Mouse (Mus musculus) intestine, postnatal 0 days (tissue): Measurements from ENCODE around the gene Heatr4. TPM values are rescaled to one million over a fixed set of nuclear protein-coding genes. Genes with fewer than 3 reads are reported as not detected.
A peak's percentile ranks its signal among the peaks of the same experiment; 100 is the strongest.

ENCODE experiments used
- ATAC-seq: fragments of 200-750 bp; cut with Nextera tagmentation; 2 replicates; pipeline ENCODE4 v1.8.0; 2017; ENCODE audit warnings: mild to moderate bottlenecking, moderate TSS enrichment, moderate library complexity
- H3K27ac ChIP-seq: fragments of 300-500 bp; sonication (generic); 2 replicates; pipeline ENCODE4 v1.5.1; 2014; ENCODE audit warnings: mild to moderate bottlenecking, low read depth, low read length, moderate library complexity
- H3K27me3 ChIP-seq: fragments of 300-500 bp; sonication (generic); replicated peaks from 2 replicates; pipeline ENCODE4 v1.6.1; 2014; ENCODE audit warnings: low read length, mixed read lengths; ENCODE audit not compliant: control insufficient read depth, insufficient read depth
- H3K36me3 ChIP-seq: fragments of 300-500 bp; sonication (generic); 2 replicates; pipeline ENCODE4 v1.6.1; 2014; ENCODE audit warnings: mild to moderate bottlenecking, moderate library complexity; ENCODE audit not compliant: control insufficient read depth, insufficient read depth
- H3K4me1 ChIP-seq: fragments of 300-500 bp; sonication (generic); replicated peaks from 2 replicates; pipeline ENCODE4 v1.6.1; 2014; ENCODE audit warnings: antibody characterized with exemption, low read length, mixed read lengths; ENCODE audit not compliant: control insufficient read depth, insufficient read depth
- H3K4me2 ChIP-seq: fragments of 300-500 bp; sonication (generic); replicated peaks from 2 replicates; pipeline ENCODE4 v1.6.1; 2014; ENCODE audit warnings: low read depth, mild to moderate bottlenecking, moderate library complexity
- H3K4me3 ChIP-seq: fragments of 300-500 bp; sonication (generic); 2 replicates; pipeline ENCODE4 v1.5.1; 2014; ENCODE audit warnings: low read depth, low read length
- H3K9ac ChIP-seq: fragments of 300-500 bp; sonication (generic); 2 replicates; pipeline ENCODE4 v1.6.1; 2014; ENCODE audit warnings: mild to moderate bottlenecking, low read depth, low read length
- H3K9me3 ChIP-seq: fragments of 300-500 bp; sonication (generic); 2 replicates; pipeline ENCODE4 v1.6.1; 2016; ENCODE audit warnings: mixed run types; ENCODE audit not compliant: control insufficient read depth
- CTCF ChIP-seq: sonication (generic); IDR thresholded peaks from 2 replicates; pipeline ENCODE4 v1.5.1; 2016; ENCODE audit warnings: low read depth, mild to moderate bottlenecking, control low read depth, antibody characterized with exemption, moderate library complexity
- WGBS: fragments of 180-500 bp; shearing (Covaris S2); extraction: QIAGEN DNeasy Blood & Tissue Kit; methylation state at CpG from one replicate; pipeline ENCODE4 v1.1.7; 2014; 5-methylcytosine and 5-hydroxymethylcytosine counted together
- polyA plus RNA-seq: library from polyadenylated mRNA; unstranded; fragments of >200 nt; fragmentation: Nextera tagmentation; extraction: Ambion mirVana; gene quantifications from 2 replicates; pipeline ENCODE4 v1.2.1, GENCODE M21; 2015

Gene Heatr4
- polyA plus RNA-seq, 1 experiment from 2014 or later: 0.04 TPM

DNA sequence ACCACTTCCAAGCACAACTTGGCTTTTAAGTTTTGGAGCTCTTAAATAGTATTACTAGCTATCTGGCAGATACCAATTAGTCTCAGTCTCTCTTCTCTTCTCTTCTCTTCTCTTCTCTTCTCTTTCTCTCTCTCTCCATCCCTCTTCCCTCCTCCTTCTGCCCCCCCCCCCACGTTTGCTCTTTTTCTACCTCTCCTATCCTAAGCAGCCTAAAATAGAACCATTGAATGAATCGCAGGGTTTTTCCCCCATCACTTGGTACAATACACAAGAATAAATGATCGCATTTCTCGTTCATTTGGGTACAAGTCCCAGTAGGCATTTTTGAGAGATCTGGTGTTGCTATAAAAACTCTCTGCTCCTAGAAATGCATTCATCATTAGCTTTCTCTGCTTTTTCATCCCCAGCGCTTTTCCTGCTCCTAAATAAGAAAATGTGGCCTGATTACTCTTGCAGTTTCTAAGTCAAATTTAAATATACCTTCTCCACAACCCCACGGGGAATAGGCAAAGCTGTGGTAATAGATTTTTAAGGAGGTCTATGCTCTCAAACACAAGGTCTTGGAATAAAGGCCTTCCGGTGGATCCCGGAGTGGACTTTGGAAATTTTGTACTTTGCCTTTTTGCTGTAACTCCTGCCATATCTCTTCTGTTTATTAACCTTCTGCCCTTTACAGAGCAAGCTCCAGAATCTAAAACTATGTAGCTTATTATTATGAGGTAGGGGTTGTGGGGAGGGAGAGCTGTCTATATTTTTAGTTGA is 61.7 kb downstream of the Heatr4 start:
- H3K4me2 ChIP-seq: peak overlapping the region; percentile 93

DNA sequence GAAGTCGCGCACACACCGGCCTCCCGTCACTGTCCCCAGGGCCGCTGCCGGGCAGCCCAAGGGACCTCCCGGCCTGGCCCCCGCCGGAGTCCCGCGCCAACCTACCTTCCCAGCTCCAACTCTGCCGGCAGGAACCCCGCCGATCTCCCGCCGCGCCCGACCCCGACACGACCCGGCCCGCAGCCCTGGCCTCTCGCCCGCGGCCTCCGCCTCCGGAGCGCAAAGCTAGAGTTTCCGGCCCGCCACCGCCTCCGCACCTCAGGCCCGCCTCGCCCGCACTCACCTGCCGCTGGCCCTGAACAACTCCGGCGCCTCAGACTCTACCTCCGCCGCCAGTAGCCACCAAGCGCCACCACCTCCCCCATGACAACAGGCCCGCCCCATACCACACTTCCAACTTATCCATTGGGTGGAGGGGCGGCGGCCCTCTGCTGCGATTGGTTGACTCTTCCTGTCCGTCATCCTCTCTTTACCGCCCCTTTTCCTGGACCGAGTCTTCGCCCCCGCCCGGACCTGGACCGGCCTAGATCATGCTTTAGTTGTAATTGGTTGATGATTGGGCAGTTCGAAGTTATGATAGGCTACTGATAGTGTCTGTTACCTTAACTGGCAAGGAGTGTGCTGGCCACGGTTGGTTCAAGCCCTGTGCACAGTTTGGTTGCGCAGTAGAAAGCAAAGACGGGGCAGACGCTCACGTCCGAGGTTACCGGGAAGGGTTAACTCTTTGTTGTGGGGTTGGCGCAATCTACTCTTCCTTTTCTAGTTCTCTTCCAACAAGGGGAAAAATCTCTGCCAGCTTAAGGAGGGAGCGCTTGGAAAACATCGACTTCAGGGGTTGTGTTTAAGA is 62.9 kb downstream of the Heatr4 start, which contains the start of gene Numb:
Gene Numb, minus strand, starts transcription at position 400 of the 847 bp plus-strand sequence.
- ATAC-seq: peak; percentile 99
- Histone ChIP-seq H3K4me2 (peak within 1 kb of the TSS; percentile 93), H3K9ac (peak within 1 kb of the TSS; percentile 98), H3K27me3 (no peaks in the 10 kb centered on the region), H3K9me3 (no peaks in the 10 kb centered on the region), H3K4me1 (peaks cover 13% of the 10 kb centered on the region; the same call in 1 of the 2 replicates), H3K27ac (peak within 1 kb of the TSS; percentile 98), H3K4me3 (peak within 1 kb of the TSS; percentile 97), H3K36me3 (no peaks in the 10 kb centered on the region)
- no peak for TF ChIP-seq CTCF
- WGBS: under 1% methylated on average over 57 of the region's 63 CpGs

More for the DNA sequence above, 61.7 kb downstream of the Heatr4 start:
- WGBS: 13% methylated on average over 8 of the region's 8 CpGs
- TF ChIP-seq CTCF: no peak
- H3K36me3 ChIP-seq: no peaks in the 10 kb centered on the region
- ATAC-seq: no peak
- H3K9me3 ChIP-seq: no peaks in the 10 kb centered on the region
- H3K27me3 ChIP-seq: no peaks in the 10 kb centered on the region
- H3K4me3 ChIP-seq: peak overlapping the region; percentile 97
- H3K27ac ChIP-seq: peak overlapping the region; percentile 89
- peaks cover 15% of the 10 kb centered on the region; the same call in 1 of the 2 replicates for H3K4me1 ChIP-seq
- H3K9ac ChIP-seq: peak overlapping the region; percentile 57; the same call in 1 of the 2 replicates

DNA sequence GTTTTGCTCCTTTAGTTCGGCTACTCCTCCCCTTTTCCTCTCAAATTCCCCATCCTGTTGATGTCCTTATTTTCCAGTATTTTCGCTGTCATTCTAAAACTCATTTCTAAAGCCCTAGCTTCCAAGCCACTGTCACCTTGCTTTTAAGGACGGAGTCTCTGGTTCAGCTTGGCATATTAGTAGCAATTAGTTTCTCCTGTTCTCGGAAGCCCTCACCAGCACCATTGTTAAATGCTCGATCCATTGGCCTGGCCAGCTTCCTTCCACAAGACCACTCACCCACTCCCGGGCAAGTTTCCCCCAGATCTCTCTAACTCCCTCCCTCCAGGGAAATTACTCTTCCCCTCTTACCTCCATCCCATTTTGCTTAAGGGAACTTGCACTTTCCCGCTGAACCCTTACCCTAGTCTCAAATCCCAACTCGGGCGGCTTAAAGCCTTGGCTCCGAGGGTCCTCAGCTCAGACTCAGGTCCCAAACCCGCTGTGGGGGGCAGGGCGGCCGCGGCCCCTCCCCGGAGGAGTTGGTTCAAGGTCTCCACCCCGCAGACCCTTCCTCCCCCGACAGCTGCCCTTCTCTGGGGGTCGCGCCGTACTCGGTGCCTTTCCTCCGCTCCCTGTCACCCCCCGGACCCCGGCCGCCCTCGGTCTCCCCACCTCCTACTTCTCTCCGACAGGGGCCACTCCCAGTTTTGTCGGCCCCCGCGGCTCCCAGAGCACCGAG is 63.8 kb downstream of the Heatr4 start:
- TF ChIP-seq CTCF: no peak
- peak overlapping the region; percentile 93 for H3K4me2 ChIP-seq
- H3K36me3 ChIP-seq: no peaks in the 10 kb centered on the region
- peak overlapping the region; percentile 97 for H3K4me3 ChIP-seq
- WGBS: 3% methylated on average over 31 of the region's 31 CpGs
- peaks cover 13% of the 10 kb centered on the region for H3K4me1 ChIP-seq
- H3K9ac ChIP-seq: peak overlapping the region; percentile 98
- H3K27ac ChIP-seq: peak overlapping the region; percentile 98
- no peak for ATAC-seq
- H3K27me3 ChIP-seq: no peaks in the 10 kb centered on the region
- H3K9me3 ChIP-seq: no peaks in the 10 kb centered on the region

DNA sequence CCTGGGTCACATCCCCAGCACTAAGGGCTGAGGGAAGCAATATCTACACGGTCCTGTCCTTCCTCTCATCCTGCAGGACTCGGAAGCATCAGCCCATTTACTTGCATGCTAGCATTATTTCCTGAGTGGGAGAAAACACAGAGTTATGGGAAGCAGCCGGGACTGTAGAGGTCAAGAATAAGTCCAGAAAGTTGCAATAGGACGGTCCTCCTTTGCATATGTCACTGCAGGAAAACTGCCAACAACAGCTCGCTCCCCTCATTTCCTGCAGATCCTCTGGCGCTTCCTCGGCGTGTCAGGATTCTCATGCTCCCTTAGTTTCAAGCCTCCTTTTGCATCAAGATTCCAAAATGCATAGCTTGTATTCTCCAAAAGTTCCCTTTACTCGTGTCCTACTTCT is 67.8 kb downstream of the Heatr4 start:
- no peak for ATAC-seq
- Histone ChIP-seq H3K4me2 (no peak overlapping the region), H3K9me3 (no peaks in the 10 kb centered on the region), H3K27me3 (no peaks in the 10 kb centered on the region), H3K36me3 (no peaks in the 10 kb centered on the region), H3K9ac (no peak overlapping the region), H3K4me1 (no peaks in the 10 kb centered on the region; the same call in 1 of the 2 replicates), H3K4me3 (no peak overlapping the region), H3K27ac (no peak overlapping the region)
- TF ChIP-seq CTCF: no peak
- WGBS: 70% methylated on average over 9 of the region's 9 CpGs

DNA sequence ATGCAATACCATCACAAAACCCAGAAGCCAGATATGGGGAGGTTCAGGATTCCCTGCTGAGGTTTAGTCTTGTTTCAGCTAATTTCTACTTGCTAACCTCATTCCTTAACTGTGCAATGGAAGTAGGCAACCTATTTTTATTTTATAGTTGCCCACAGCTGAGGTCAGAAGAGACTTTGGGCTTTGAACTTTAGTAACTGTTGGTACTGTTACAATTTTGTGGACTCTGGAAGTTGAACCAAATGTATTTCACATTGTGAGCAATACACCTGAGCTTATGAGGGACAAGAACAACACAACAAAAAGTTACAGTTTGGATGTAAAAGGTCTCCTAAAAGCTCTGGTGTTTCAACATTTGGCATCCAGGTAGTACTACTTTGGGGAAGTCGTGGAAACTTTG is 69.9 kb downstream of the Heatr4 start:
- WGBS: 82% methylated on average over 1 of the region's 1 CpGs
- Histone ChIP-seq H3K4me2 (no peak overlapping the region), H3K4me1 (peaks cover 2% of the 10 kb centered on the region; the same call in 1 of the 2 replicates), H3K9me3 (no peaks in the 10 kb centered on the region), H3K4me3 (no peak overlapping the region), H3K9ac (no peak overlapping the region), H3K27ac (peak overlapping the region; percentile 46; the same call in 1 of the 2 replicates), H3K27me3 (no peaks in the 10 kb centered on the region), H3K36me3 (no peaks in the 10 kb centered on the region)
- ATAC-seq: no peak
- TF ChIP-seq CTCF: no peak
